Mouse (Mus musculus) lung, embryonic 16.5 days (tissue): ENCODE results near the gene Cd2. TPM values are rescaled to one million over a fixed set of nuclear protein-coding genes. Genes with fewer than 3 reads are reported as not detected.

ENCODE experiments used
- ATAC-seq: fragments of 200-750 bp; cut with Nextera tagmentation; 2 replicates; pipeline ENCODE4 v1.8.0; 2017; ENCODE audit warnings: low read depth, mild to moderate bottlenecking, moderate library complexity
- H3K27ac ChIP-seq: fragments of 300-500 bp; sonication (generic); 2 replicates; pipeline ENCODE4 v1.5.1; 2014; ENCODE audit warnings: mild to moderate bottlenecking, control low read depth, low read length
- H3K27me3 ChIP-seq: fragments of 300-500 bp; sonication (generic); 2 replicates; pipeline ENCODE4 v1.6.1; 2014; ENCODE audit warnings: low read depth, low read length, mixed read lengths; ENCODE audit not compliant: control insufficient read depth, insufficient read depth
- H3K36me3 ChIP-seq: fragments of 300-500 bp; sonication (generic); 2 replicates; pipeline ENCODE4 v1.6.1; 2014; ENCODE audit warnings: low read length; ENCODE audit not compliant: control insufficient read depth, insufficient read depth
- H3K4me1 ChIP-seq: fragments of 300-500 bp; sonication (generic); replicated peaks from 2 replicates; pipeline ENCODE4 v1.6.1; 2014; ENCODE audit warnings: low read length, mixed read lengths; ENCODE audit not compliant: control insufficient read depth, insufficient read depth
- H3K4me2 ChIP-seq: fragments of 300-500 bp; sonication (generic); 2 replicates; pipeline ENCODE4 v1.6.1; 2014; ENCODE audit warnings: low read depth, low read length, control low read depth
- H3K4me3 ChIP-seq: fragments of 300-500 bp; sonication (generic); 2 replicates; pipeline ENCODE4 v1.5.1; 2014; ENCODE audit warnings: mild to moderate bottlenecking, low read length, control low read depth
- H3K9ac ChIP-seq: fragments of 300-500 bp; sonication (generic); 2 replicates; pipeline ENCODE4 v1.6.1; 2014; ENCODE audit warnings: low read length, control low read depth
- H3K9me3 ChIP-seq: fragments of 300-500 bp; sonication (generic); 2 replicates; pipeline ENCODE4 v1.6.1; 2016; ENCODE audit warnings: low read length; ENCODE audit not compliant: control insufficient read depth
- WGBS: fragments of 180-500 bp; shearing (Covaris S2); extraction: QIAGEN DNeasy Blood & Tissue Kit; methylation state at CpG from one replicate; pipeline ENCODE4 v1.1.7; 2014; 5-methylcytosine and 5-hydroxymethylcytosine counted together
- polyA plus RNA-seq: library from polyadenylated mRNA; unstranded; fragments of >200 nt; fragmentation: Nextera tagmentation; extraction: Ambion mirVana; gene quantifications from 2 replicates; pipeline ENCODE4 v1.2.1, GENCODE M21; 2015

Cd2 gene
- polyA plus RNA-seq, 1 experiment from 2014 or later = 0.57 TPM

DNA sequence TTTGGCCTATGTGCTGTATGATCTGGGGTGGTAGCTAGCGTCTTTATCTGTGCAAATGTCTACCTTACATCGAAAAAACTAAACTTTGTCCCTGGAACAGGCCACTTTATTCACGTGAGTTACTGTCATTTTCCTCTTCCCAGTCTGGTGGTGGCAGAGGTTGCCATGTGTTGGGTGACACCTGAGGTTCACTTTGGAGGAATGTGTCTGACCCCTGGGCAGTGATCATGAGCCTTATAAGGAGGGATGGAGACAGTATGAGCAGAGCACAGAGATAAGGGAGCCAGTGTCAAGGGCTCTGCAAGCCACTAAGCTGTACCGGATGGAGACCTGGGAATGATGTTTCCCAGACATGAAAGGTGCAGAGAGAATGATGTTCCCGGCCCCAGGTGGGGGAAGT is 9.3 kb downstream of the Cd2 start:
- no peak overlapping the region for H3K27ac ChIP-seq
- H3K4me1 ChIP-seq = peaks cover 19% of the 10 kb centered on the region
- H3K4me3 ChIP-seq = no peak overlapping the region
- no peak overlapping the region for H3K4me2 ChIP-seq
- H3K9me3 ChIP-seq = no peaks in the 10 kb centered on the region
- no peaks in the 10 kb centered on the region for H3K27me3 ChIP-seq
- ATAC-seq = no peak
- 76% methylated on average over 5 of the region's 5 CpGs for WGBS
- no peaks in the 10 kb centered on the region for H3K36me3 ChIP-seq
- H3K9ac ChIP-seq = no peak overlapping the region

DNA sequence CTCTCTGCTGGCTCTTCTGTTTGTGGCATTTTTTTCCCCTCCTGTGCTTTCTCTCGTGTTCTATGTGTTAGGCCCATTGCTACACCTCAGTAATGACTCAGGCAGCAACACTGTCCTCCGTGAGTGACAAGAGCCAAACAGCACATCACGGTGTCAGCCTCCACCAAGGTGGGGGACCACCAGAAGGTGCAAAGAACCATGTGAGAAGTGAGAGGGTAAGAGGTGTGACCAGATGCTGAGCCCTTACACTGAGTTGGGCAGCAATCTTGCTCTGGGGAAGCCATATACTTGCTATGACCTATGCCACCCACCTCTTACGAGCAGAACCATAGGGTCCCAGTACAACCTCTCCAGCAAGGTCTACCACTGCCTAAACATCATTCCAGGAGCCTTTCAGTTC is 9.9 kb downstream of the Cd2 start:
- Histone ChIP-seq H3K9ac (no peak overlapping the region), H3K9me3 (no peaks in the 10 kb centered on the region), H3K4me1 (peaks cover 19% of the 10 kb centered on the region), H3K27me3 (no peaks in the 10 kb centered on the region), H3K36me3 (no peaks in the 10 kb centered on the region), H3K4me2 (no peak overlapping the region), H3K27ac (no peak overlapping the region), H3K4me3 (no peak overlapping the region)
- 77% methylated on average over 4 of the region's 4 CpGs for WGBS
- ATAC-seq = no peak

DNA sequence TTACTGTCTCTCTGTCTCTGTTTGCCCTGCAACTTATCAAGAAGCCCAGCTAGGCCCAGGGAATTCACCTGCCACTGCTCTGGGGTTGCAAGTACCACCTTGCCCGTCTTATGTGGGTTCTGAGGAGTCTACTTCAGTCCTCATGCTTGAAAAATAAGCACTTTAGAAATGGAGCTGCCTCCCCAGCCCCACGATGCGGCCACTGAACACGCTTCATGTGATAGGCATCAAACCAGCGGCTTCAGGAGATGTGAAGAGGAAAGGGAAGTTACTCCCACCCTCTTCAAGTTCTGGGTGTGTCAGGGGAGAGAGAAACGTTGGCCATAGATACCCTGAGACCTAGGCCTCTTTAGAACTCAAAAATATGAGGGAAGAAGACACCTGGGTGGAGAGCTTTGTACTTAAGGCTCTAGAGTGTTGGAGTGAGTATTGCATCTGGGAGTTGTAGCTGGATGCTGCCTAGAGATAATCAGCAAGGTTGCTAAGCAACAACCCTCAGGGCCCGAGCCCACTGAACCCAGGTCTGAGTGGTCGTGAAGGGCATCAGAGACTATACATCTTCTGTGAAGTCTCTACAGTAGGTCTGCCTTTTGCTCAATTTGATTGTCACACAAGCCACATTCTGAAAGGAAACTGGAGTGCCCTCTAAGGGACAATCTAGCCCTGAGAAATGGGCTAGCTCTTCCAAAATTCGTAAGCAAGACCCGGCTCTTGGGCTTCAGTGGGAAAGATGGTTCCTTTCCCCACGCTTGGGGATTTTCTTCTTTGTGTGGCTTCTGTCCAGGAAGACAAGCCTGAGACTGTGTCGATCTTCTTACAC is 11.0 kb downstream of the Cd2 start:
- Histone ChIP-seq H3K27ac (no peak overlapping the region), H3K9me3 (no peaks in the 10 kb centered on the region), H3K9ac (no peak overlapping the region), H3K4me2 (no peak overlapping the region), H3K27me3 (no peaks in the 10 kb centered on the region), H3K36me3 (no peaks in the 10 kb centered on the region), H3K4me3 (no peak overlapping the region), H3K4me1 (peaks cover 19% of the 10 kb centered on the region)
- ATAC-seq = no peak
- 60% methylated on average over 12 of the region's 12 CpGs for WGBS

GRCm38 (mm10) chr3:101275636-101276300 is 12.0 kb downstream of the Cd2 start:
- H3K9ac ChIP-seq = no peak overlapping the region
- no peak overlapping the region for H3K4me2 ChIP-seq
- no peak for ATAC-seq
- H3K27ac ChIP-seq = no peak overlapping the region
- H3K4me3 ChIP-seq = no peak overlapping the region
- H3K9me3 ChIP-seq = no peaks in the 10 kb centered on the region
- H3K4me1 ChIP-seq = peaks cover 11% of the 10 kb centered on the region
- H3K36me3 ChIP-seq = no peaks in the 10 kb centered on the region
- no peaks in the 10 kb centered on the region for H3K27me3 ChIP-seq
- WGBS = 83% methylated on average over 16 of the region's 16 CpGs

- WGBS = 78% methylated on average over 3 of the region's 3 CpGs
- H3K9me3 ChIP-seq = no peaks in the 10 kb centered on the region
- H3K27ac ChIP-seq = no peak overlapping the region
- H3K36me3 ChIP-seq = no peaks in the 10 kb centered on the region
- H3K4me1 ChIP-seq = peaks cover 2% of the 10 kb centered on the region
- H3K4me3 ChIP-seq = no peak overlapping the region
- H3K4me2 ChIP-seq = no peak overlapping the region
- no peaks in the 10 kb centered on the region for H3K27me3 ChIP-seq
- no peak overlapping the region for H3K9ac ChIP-seq
- ATAC-seq = no peak
Measured at GRCm38 (mm10) chr3:101274794-101275193, 12.9 kb downstream of the Cd2 start.

DNA sequence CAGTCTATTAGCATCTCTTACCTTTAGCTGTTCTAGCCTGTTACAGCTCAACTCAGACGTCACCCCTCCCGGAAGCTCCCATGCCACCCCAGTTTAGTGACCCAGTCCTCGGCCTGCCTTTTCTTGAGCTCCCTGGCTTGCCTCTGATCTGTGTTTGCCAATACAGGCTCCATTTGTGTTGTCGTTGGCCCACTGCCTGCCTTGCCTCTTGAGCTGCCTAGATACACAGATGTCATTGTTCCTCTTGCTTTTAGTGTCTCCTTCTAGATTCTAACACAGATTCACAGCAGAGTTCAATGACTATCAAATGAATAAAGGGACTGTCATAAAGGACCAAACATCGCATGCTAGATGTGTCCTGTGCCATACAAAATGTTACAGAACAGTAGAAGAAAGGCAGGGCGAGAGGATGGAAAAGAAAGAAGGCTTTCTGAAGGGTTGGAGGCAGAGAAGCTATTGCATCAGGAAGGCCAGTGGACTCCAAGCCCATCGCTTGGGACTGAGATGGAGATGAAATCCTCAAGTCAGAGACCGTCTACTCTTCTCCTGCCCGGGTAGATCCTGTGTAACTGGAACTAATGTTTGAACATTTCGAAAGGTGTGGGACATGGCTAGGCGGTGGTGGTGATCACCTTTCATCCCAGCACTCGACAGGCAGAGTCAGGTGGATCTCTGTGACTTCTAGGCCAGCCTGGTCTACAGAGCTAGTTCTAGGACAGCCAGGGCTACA is 13.5 kb downstream of the Cd2 start:
- H3K36me3 ChIP-seq = no peaks in the 10 kb centered on the region
- no peaks in the 10 kb centered on the region for H3K27me3 ChIP-seq
- no peak overlapping the region for H3K27ac ChIP-seq
- H3K9ac ChIP-seq = no peak overlapping the region
- no peak for ATAC-seq
- 73% methylated on average over 12 of the region's 12 CpGs for WGBS
- no peak overlapping the region for H3K4me2 ChIP-seq
- H3K9me3 ChIP-seq = no peaks in the 10 kb centered on the region
- no peaks in the 10 kb centered on the region for H3K4me1 ChIP-seq
- H3K4me3 ChIP-seq = no peak overlapping the region

- H3K4me3 ChIP-seq = no peak overlapping the region
- H3K9me3 ChIP-seq = no peaks in the 10 kb centered on the region
- H3K9ac ChIP-seq = no peak overlapping the region
- no peaks in the 10 kb centered on the region for H3K36me3 ChIP-seq
- H3K4me2 ChIP-seq = no peak overlapping the region
- no peak for ATAC-seq
- H3K27ac ChIP-seq = no peak overlapping the region
- WGBS = 55% methylated on average over 1 of the region's 1 CpGs
- H3K4me1 ChIP-seq = no peaks in the 10 kb centered on the region
- H3K27me3 ChIP-seq = no peaks in the 10 kb centered on the region
Measured at GRCm38 (mm10) chr3:101272166-101272565, 15.6 kb downstream of the Cd2 start.

DNA sequence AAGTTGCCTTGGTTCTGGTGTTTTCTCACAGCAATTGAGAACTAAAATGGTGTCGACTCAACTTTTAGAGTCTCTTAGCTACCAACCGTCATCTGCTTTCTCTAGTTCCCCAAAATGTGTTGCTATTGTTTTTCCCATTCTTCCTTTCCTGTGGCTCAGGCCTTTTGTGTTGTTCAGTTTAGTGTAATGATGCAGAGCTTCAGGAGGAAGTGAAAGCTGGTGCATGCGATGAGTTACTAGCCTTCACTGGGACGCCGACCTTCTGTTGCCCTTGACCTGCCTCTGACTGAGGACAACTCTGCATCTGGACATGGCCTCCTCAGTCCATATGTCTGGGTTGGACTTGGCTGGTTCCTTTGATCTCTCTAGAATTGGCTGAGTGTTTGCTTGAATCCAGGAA is 16.9 kb downstream of the Cd2 start:
- ATAC-seq = no peak
- WGBS = 93% methylated on average over 5 of the region's 5 CpGs

DNA sequence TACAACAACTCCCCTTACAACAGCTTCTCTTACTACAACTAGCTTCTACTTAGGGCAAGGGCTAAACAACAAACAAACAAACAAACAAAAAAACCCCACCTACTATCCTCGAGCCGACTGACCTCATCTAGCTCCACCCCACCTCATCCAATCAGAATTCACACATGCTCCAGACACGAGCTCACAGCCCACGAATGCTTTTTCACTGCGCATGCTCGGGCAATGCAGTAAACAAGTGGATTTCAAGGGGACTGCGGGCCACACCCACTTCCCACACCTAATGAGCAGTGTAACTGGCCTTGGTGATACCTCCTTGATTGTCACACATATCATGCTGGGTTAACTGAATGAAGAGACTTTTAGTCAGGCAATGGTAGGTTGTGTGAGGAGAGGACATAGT is 19.4 kb downstream of the Cd2 start:
- no peak for ATAC-seq
- Histone ChIP-seq H3K27me3 (no peaks in the 10 kb centered on the region), H3K4me1 (no peaks in the 10 kb centered on the region), H3K4me2 (no peak overlapping the region), H3K9ac (no peak overlapping the region), H3K9me3 (no peaks in the 10 kb centered on the region), H3K27ac (no peak overlapping the region), H3K4me3 (no peak overlapping the region), H3K36me3 (no peaks in the 10 kb centered on the region)
- WGBS = 84% methylated on average over 7 of the region's 7 CpGs

More for the DNA sequence above, 16.9 kb downstream of the Cd2 start:
- Histone ChIP-seq H3K27me3 (no peaks in the 10 kb centered on the region), H3K4me3 (no peak overlapping the region), H3K9ac (no peak overlapping the region), H3K4me2 (no peak overlapping the region), H3K36me3 (no peaks in the 10 kb centered on the region), H3K4me1 (no peaks in the 10 kb centered on the region), H3K9me3 (no peaks in the 10 kb centered on the region), H3K27ac (no peak overlapping the region)
